Mouse (Mus musculus): ENCODE measurements around the gene Adgrg5. TPM values are rescaled to one million over a fixed set of nuclear protein-coding genes. Genes with fewer than 3 reads are reported as not detected.

The Adgrg5 gene
- polyA plus RNA-seq, 1 experiment from 2014 or later = 0.47 TPM

GRCm38 (mm10) chr8:94892917-94893316, 30.6 kb upstream of the Adgrg5 start:
- no peaks in the 10 kb centered on the region for H3K36me3 ChIP-seq (ENCODE audit: control insufficient read depth, insufficient read depth, low read length)
- H3K4me3 ChIP-seq (ENCODE audit: low read depth, low read length) = no peak overlapping the region
- H3K9me3 ChIP-seq (replicated peaks; ENCODE audit: control insufficient read depth, low read length) = no peaks in the 10 kb centered on the region
- no peaks in the 10 kb centered on the region for H3K27me3 ChIP-seq (ENCODE audit: control insufficient read depth, insufficient read depth, low read length)
- 20% methylated on average over 2 of the region's 2 CpGs for WGBS (ENCODE audit: insufficient replicate concordance)
- H3K4me1 ChIP-seq (ENCODE audit: control insufficient read depth, insufficient read depth, low read length) = peaks cover 13% of the 10 kb centered on the region
- peak overlapping the region; percentile 57 for H3K27ac ChIP-seq (ENCODE audit: low read depth, low read length)
- H3K9ac ChIP-seq (ENCODE audit: low read depth, low read length) = no peak overlapping the region
- H3K4me2 ChIP-seq = 0 out of 2 replicates have a peak overlapping the region, but pooled peaks have one; percentile 6
- peak; percentile 44; the same call in 1 of the 2 replicates for ATAC-seq (replicated peaks; ENCODE audit: insufficient number of reproducible peaks, low FRiP score, low TSS enrichment)

- H3K4me2 ChIP-seq = peak overlapping the region; percentile 61
- H3K9me3 ChIP-seq (replicated peaks; ENCODE audit: control insufficient read depth, low read length) = no peaks in the 10 kb centered on the region
- 9% methylated on average over 11 of the region's 11 CpGs for WGBS (ENCODE audit: insufficient replicate concordance)
- peak overlapping the region; percentile 60 for H3K9ac ChIP-seq (ENCODE audit: low read depth, low read length)
- peak; percentile 81 for ATAC-seq (replicated peaks; ENCODE audit: insufficient number of reproducible peaks, low FRiP score, low TSS enrichment)
- H3K36me3 ChIP-seq (ENCODE audit: control insufficient read depth, insufficient read depth, low read length) = no peaks in the 10 kb centered on the region
- peak overlapping the region; percentile 33 for H3K4me3 ChIP-seq (ENCODE audit: low read depth, low read length)
- H3K27me3 ChIP-seq (ENCODE audit: control insufficient read depth, insufficient read depth, low read length) = no peaks in the 10 kb centered on the region
- H3K4me1 ChIP-seq (ENCODE audit: control insufficient read depth, insufficient read depth, low read length) = peaks cover 35% of the 10 kb centered on the region
- peak overlapping the region; percentile 93 for H3K27ac ChIP-seq (ENCODE audit: low read depth, low read length)
Measured at GRCm38 (mm10) chr8:94899262-94899661, 24.2 kb upstream of the Adgrg5 start.

GRCm38 (mm10) chr8:94900617-94901016, 22.9 kb upstream of the Adgrg5 start:
- WGBS (ENCODE audit: insufficient replicate concordance) = 5% methylated on average over 6 of the region's 6 CpGs
- peaks cover 48% of the 10 kb centered on the region for H3K4me1 ChIP-seq (ENCODE audit: control insufficient read depth, insufficient read depth, low read length)
- H3K27ac ChIP-seq (ENCODE audit: low read depth, low read length) = peak overlapping the region; percentile 93
- peak overlapping the region; percentile 59 for H3K9ac ChIP-seq (ENCODE audit: low read depth, low read length)
- H3K4me3 ChIP-seq (ENCODE audit: low read depth, low read length) = no peak overlapping the region
- peaks cover 4% of the 10 kb centered on the region for H3K36me3 ChIP-seq (ENCODE audit: control insufficient read depth, insufficient read depth, low read length)
- H3K4me2 ChIP-seq = peak overlapping the region; percentile 46
- H3K9me3 ChIP-seq (replicated peaks; ENCODE audit: control insufficient read depth, low read length) = no peaks in the 10 kb centered on the region
- H3K27me3 ChIP-seq (ENCODE audit: control insufficient read depth, insufficient read depth, low read length) = no peaks in the 10 kb centered on the region
- ATAC-seq (replicated peaks; ENCODE audit: insufficient number of reproducible peaks, low FRiP score, low TSS enrichment) = peak; percentile 41

DNA sequence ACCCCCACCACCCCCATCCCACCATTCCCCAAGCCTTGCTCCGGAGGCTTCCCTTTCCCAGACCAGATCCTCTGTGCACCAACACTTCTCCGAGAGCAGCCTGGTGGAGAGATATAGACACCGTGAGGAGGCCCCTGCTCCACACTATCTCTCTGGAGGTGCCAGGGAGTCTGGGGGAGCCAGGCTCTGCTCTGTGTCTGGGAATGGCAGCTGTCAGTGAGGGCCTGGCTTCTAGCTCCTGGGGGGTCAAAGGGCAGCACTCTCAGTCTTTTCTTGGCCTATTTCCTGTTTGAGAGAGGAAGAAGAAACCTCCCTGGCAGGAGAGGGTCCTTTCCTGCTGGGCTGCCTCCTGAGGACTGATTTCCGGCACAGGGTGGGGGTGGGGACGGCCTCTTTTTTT, 22.5 kb upstream of the Adgrg5 start:
- ATAC-seq (replicated peaks; ENCODE audit: insufficient number of reproducible peaks, low FRiP score, low TSS enrichment) = peak; percentile 70
- Histone ChIP-seq H3K27me3 (ENCODE audit: control insufficient read depth, insufficient read depth, low read length) (no peaks in the 10 kb centered on the region), H3K9me3 (replicated peaks; ENCODE audit: control insufficient read depth, low read length) (no peaks in the 10 kb centered on the region), H3K27ac (ENCODE audit: low read depth, low read length) (peak overlapping the region; percentile 93), H3K9ac (ENCODE audit: low read depth, low read length) (peak overlapping the region; percentile 59), H3K4me1 (ENCODE audit: control insufficient read depth, insufficient read depth, low read length) (peaks cover 49% of the 10 kb centered on the region), H3K4me3 (ENCODE audit: low read depth, low read length) (no peak overlapping the region), H3K36me3 (ENCODE audit: control insufficient read depth, insufficient read depth, low read length) (peaks cover 7% of the 10 kb centered on the region), H3K4me2 (peak overlapping the region; percentile 46)
- WGBS (ENCODE audit: insufficient replicate concordance) = 6% methylated on average over 5 of the region's 5 CpGs

- no peaks in the 10 kb centered on the region for H3K9me3 ChIP-seq (replicated peaks; ENCODE audit: control insufficient read depth, low read length)
- H3K4me2 ChIP-seq = no peak overlapping the region
- ATAC-seq (replicated peaks; ENCODE audit: insufficient number of reproducible peaks, low FRiP score, low TSS enrichment) = no peak
- no peak overlapping the region for H3K4me3 ChIP-seq (ENCODE audit: low read depth, low read length)
- H3K4me1 ChIP-seq (ENCODE audit: control insufficient read depth, insufficient read depth, low read length) = peaks cover 50% of the 10 kb centered on the region
- H3K9ac ChIP-seq (ENCODE audit: low read depth, low read length) = no peak overlapping the region
- 77% methylated on average over 12 of the region's 12 CpGs for WGBS (ENCODE audit: insufficient replicate concordance)
- peaks cover 13% of the 10 kb centered on the region for H3K36me3 ChIP-seq (ENCODE audit: control insufficient read depth, insufficient read depth, low read length)
- no peak overlapping the region for H3K27ac ChIP-seq (ENCODE audit: low read depth, low read length)
- no peaks in the 10 kb centered on the region for H3K27me3 ChIP-seq (ENCODE audit: control insufficient read depth, insufficient read depth, low read length)
Measured at GRCm38 (mm10) chr8:94903709-94904108, 19.8 kb upstream of the Adgrg5 start.

DNA sequence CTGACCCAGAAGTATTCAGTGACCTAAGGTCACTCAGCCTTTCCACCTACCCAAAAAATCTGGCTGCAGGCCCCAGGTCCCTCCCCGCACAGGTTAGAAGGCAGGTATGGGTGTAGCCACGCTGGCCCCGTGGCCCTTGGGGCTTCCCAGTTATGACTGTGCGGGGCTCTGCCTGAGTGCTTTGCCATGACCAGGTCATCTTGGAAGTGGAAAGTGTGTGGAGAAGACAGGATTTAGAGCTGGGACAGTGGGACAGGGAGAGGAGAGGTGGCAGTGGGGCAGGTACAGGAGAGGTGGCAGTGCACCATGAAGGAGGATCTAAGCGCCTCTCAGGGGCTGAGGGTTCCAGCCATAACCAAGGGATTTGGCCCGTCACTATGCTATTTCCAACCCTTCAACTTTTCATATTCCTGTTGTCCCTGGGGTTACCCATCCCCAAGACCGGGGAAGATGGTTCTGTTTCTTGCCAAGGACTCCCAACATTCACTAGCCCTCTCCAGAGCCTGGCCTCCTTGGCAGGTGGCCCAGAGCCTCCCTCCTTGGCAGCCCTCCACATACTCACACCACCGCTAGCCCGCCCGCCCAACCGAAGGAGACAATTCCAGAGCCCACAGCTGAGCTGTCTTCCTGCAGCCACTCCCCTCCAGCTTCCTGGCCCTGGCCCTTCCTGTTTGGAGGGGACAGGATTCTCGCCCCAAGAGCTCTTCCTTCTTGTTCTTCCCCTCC, 18.9 kb upstream of the Adgrg5 start:
- Histone ChIP-seq H3K36me3 (ENCODE audit: control insufficient read depth, insufficient read depth, low read length) (peaks cover 13% of the 10 kb centered on the region), H3K27me3 (ENCODE audit: control insufficient read depth, insufficient read depth, low read length) (no peaks in the 10 kb centered on the region), H3K27ac (ENCODE audit: low read depth, low read length) (peak overlapping the region; percentile 66; the same call in 1 of the 2 replicates), H3K4me1 (ENCODE audit: control insufficient read depth, insufficient read depth, low read length) (peaks cover 42% of the 10 kb centered on the region), H3K4me2 (no peak overlapping the region), H3K9me3 (replicated peaks; ENCODE audit: control insufficient read depth, low read length) (no peaks in the 10 kb centered on the region), H3K9ac (ENCODE audit: low read depth, low read length) (0 out of 2 replicates have a peak overlapping the region, but pooled peaks have one; percentile 34), H3K4me3 (ENCODE audit: low read depth, low read length) (no peak overlapping the region)
- WGBS (ENCODE audit: insufficient replicate concordance) = 71% methylated on average over 12 of the region's 12 CpGs
- no peak for ATAC-seq (replicated peaks; ENCODE audit: insufficient number of reproducible peaks, low FRiP score, low TSS enrichment)

- Histone ChIP-seq H3K9ac (ENCODE audit: low read depth, low read length) (no peak overlapping the region), H3K27ac (ENCODE audit: low read depth, low read length) (no peak overlapping the region), H3K4me1 (ENCODE audit: control insufficient read depth, insufficient read depth, low read length) (peaks cover 25% of the 10 kb centered on the region), H3K36me3 (ENCODE audit: control insufficient read depth, insufficient read depth, low read length) (peaks cover 24% of the 10 kb centered on the region), H3K4me2 (no peak overlapping the region), H3K27me3 (ENCODE audit: control insufficient read depth, insufficient read depth, low read length) (peaks cover 4% of the 10 kb centered on the region; the same call in 1 of the 2 replicates), H3K9me3 (replicated peaks; ENCODE audit: control insufficient read depth, low read length) (no peaks in the 10 kb centered on the region), H3K4me3 (ENCODE audit: low read depth, low read length) (no peak overlapping the region)
- WGBS (ENCODE audit: insufficient replicate concordance) = 83% methylated on average over 18 of the region's 18 CpGs
- ATAC-seq (replicated peaks; ENCODE audit: insufficient number of reproducible peaks, low FRiP score, low TSS enrichment) = no peak
Measured at GRCm38 (mm10) chr8:94907591-94908300, 15.7 kb upstream of the Adgrg5 start.

- 6% methylated on average over 4 of the region's 4 CpGs for WGBS (ENCODE audit: insufficient replicate concordance)
- Histone ChIP-seq H3K9ac (ENCODE audit: low read depth, low read length) (no peak overlapping the region), H3K36me3 (ENCODE audit: control insufficient read depth, insufficient read depth, low read length) (peaks cover 26% of the 10 kb centered on the region), H3K4me2 (no peak overlapping the region), H3K27me3 (ENCODE audit: control insufficient read depth, insufficient read depth, low read length) (peaks cover 9% of the 10 kb centered on the region), H3K27ac (ENCODE audit: low read depth, low read length) (no peak overlapping the region), H3K4me1 (ENCODE audit: control insufficient read depth, insufficient read depth, low read length) (peaks cover 36% of the 10 kb centered on the region), H3K4me3 (ENCODE audit: low read depth, low read length) (no peak overlapping the region), H3K9me3 (replicated peaks; ENCODE audit: control insufficient read depth, low read length) (no peaks in the 10 kb centered on the region)
- ATAC-seq (replicated peaks; ENCODE audit: insufficient number of reproducible peaks, low FRiP score, low TSS enrichment) = no peak
Measured at GRCm38 (mm10) chr8:94908847-94909246, 14.6 kb upstream of the Adgrg5 start.
